Mouse (Mus musculus): ENCODE measurements around the gene Rbpjl. TPM values are rescaled to one million over a fixed set of nuclear protein-coding genes. Genes with fewer than 3 reads are reported as not detected.

The Rbpjl gene
- total RNA-seq, 1 experiment from 2014 or later: 0.47 TPM

GRCm38 (mm10) chr2:164386953-164387352 is 16.0 kb upstream of the Rbpjl start:
- peak; percentile 69 for ATAC-seq (ENCODE audit: extremely low read depth, insufficient number of reproducible peaks, low FRiP score, poor library complexity, severe bottlenecking)

- ATAC-seq (ENCODE audit: extremely low read depth, insufficient number of reproducible peaks, low FRiP score, poor library complexity, severe bottlenecking): no peak
Observed at GRCm38 (mm10) chr2:164389020-164389419, 13.9 kb upstream of the Rbpjl start, which contains the start of gene Slpi. TSS of gene Slpi (minus strand) at chr2:164389095.

GRCm38 (mm10) chr2:164389499-164389898 is 13.4 kb upstream of the Rbpjl start:
- peak; percentile 77 for ATAC-seq (ENCODE audit: extremely low read depth, insufficient number of reproducible peaks, low FRiP score, poor library complexity, severe bottlenecking)

- no peak for ATAC-seq (ENCODE audit: extremely low read depth, insufficient number of reproducible peaks, low FRiP score, poor library complexity, severe bottlenecking)
Observed at GRCm38 (mm10) chr2:164393126-164393525, 9.8 kb upstream of the Rbpjl start.

- no peak for ATAC-seq (ENCODE audit: extremely low read depth, insufficient number of reproducible peaks, low FRiP score, poor library complexity, severe bottlenecking)
Observed at GRCm38 (mm10) chr2:164396076-164396475, 6.9 kb upstream of the Rbpjl start.

- ATAC-seq (ENCODE audit: extremely low read depth, insufficient number of reproducible peaks, low FRiP score, poor library complexity, severe bottlenecking): no peak
Observed at GRCm38 (mm10) chr2:164396911-164397310, 6.0 kb upstream of the Rbpjl start.

GRCm38 (mm10) chr2:164403396-164404081 is 598 bp downstream of the Rbpjl start:
- no peak for ATAC-seq (ENCODE audit: extremely low read depth, insufficient number of reproducible peaks, low FRiP score, poor library complexity, severe bottlenecking)

GRCm38 (mm10) chr2:164404082-164404990 is 1.4 kb downstream of the Rbpjl start:
- no peak for ATAC-seq (ENCODE audit: extremely low read depth, insufficient number of reproducible peaks, low FRiP score, poor library complexity, severe bottlenecking)

- ATAC-seq (ENCODE audit: extremely low read depth, insufficient number of reproducible peaks, low FRiP score, poor library complexity, severe bottlenecking): no peak
Observed at GRCm38 (mm10) chr2:164405060-164405459, 2.1 kb downstream of the Rbpjl start, which contains the start of gene Matn4. TSS of gene Matn4 (minus strand) at chr2:164405160.

- no peak for ATAC-seq (ENCODE audit: extremely low read depth, insufficient number of reproducible peaks, low FRiP score, poor library complexity, severe bottlenecking)
Observed at GRCm38 (mm10) chr2:164405519-164405918, 2.6 kb downstream of the Rbpjl start.

GRCm38 (mm10) chr2:164407708-164408107 is 4.8 kb downstream of the Rbpjl start:
- ATAC-seq (ENCODE audit: extremely low read depth, insufficient number of reproducible peaks, low FRiP score, poor library complexity, severe bottlenecking): peak; percentile 51

- no peak for ATAC-seq (ENCODE audit: extremely low read depth, insufficient number of reproducible peaks, low FRiP score, poor library complexity, severe bottlenecking)
Observed at GRCm38 (mm10) chr2:164414167-164414566, 11.2 kb downstream of the Rbpjl start.

GRCm38 (mm10) chr2:164414581-164414980 is 11.6 kb downstream of the Rbpjl start:
- peak; percentile 37; the same call in 1 of the 2 replicates for ATAC-seq (ENCODE audit: extremely low read depth, insufficient number of reproducible peaks, low FRiP score, poor library complexity, severe bottlenecking)

- ATAC-seq (ENCODE audit: extremely low read depth, insufficient number of reproducible peaks, low FRiP score, poor library complexity, severe bottlenecking): no peak
Observed at GRCm38 (mm10) chr2:164417198-164417597, 14.3 kb downstream of the Rbpjl start.

GRCm38 (mm10) chr2:164418308-164418875 is 15.5 kb downstream of the Rbpjl start:
- ATAC-seq (ENCODE audit: extremely low read depth, insufficient number of reproducible peaks, low FRiP score, poor library complexity, severe bottlenecking): no peak

- ATAC-seq (ENCODE audit: extremely low read depth, insufficient number of reproducible peaks, low FRiP score, poor library complexity, severe bottlenecking): no peak
Observed at GRCm38 (mm10) chr2:164419489-164419888, 16.5 kb downstream of the Rbpjl start.

GRCm38 (mm10) chr2:164421306-164421705 is 18.4 kb downstream of the Rbpjl start:
- ATAC-seq (ENCODE audit: extremely low read depth, insufficient number of reproducible peaks, low FRiP score, poor library complexity, severe bottlenecking): no peak

- ATAC-seq (ENCODE audit: extremely low read depth, insufficient number of reproducible peaks, low FRiP score, poor library complexity, severe bottlenecking): no peak
Observed at GRCm38 (mm10) chr2:164421979-164422378, 19.0 kb downstream of the Rbpjl start.

GRCm38 (mm10) chr2:164422675-164423393 is 19.9 kb downstream of the Rbpjl start:
- ATAC-seq (ENCODE audit: extremely low read depth, insufficient number of reproducible peaks, low FRiP score, poor library complexity, severe bottlenecking): peak; percentile 79
